Mouse (Mus musculus) urinary bladder, postnatal 14 days (tissue): ENCODE results near the gene Slc44a3.

Experiments used
- DNase-seq: peaks from one replicate; pipeline ENCODE4 v3.0.0; 2021; ENCODE audit warnings: low spot score

The Slc44a3 gene

DNA sequence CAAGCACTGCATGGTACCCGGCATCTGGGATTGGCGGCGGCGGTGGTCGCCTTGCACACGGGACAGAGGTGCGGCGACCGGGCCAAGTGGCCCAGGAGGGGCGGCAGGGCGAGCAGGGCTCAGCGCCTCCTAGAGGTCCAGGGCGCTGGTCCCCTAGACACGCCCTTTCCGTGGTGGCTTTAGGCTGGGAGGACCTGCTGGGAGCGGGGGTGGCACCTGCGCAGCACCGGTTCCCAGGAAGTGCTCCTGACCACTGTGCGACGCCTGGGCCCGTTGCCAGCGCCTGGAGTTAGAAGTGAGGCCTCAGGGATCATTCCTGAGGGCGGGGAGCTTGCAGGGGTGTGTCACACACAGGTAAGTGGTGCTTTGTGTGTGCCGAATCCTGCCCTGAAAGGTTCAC lies at the start of gene Slc44a3:
TSS of gene Slc44a3 (minus strand) at position 229 of the 400 bp plus-strand sequence.
- DNase-seq: peak; percentile 90

DNA sequence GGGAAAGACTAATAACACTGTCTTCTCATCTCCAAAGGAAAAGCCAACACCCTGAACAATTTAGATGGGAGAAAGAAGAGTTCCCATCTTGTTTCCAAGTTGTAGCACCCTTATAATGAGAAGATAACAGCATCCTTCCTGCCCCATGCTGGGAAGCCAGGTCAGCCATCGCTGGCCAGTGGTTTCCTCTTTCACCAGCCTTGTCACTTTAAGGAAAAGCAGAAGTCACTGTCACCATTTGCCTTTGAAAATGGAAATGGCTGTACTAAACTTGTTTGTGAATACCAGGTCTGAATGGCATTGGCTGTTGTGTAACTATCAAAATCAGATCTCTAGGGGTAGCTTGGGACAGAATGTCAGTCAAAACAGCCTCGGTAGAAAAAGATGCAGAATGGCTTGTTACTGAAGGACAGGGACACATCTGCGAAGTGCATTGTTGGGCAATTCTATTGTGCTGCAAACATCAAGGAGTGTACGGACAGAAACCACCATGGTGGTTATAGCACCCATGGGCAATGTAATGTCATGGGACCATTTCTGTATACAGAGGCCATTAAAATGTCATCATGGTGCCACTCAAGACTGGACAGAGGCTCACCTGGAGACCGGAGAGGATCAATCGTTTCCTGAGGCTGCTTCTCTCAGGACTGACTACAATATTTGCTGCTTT lies 47.8 kb upstream of the Slc44a3 start:
- DNase-seq: no peak

DNA sequence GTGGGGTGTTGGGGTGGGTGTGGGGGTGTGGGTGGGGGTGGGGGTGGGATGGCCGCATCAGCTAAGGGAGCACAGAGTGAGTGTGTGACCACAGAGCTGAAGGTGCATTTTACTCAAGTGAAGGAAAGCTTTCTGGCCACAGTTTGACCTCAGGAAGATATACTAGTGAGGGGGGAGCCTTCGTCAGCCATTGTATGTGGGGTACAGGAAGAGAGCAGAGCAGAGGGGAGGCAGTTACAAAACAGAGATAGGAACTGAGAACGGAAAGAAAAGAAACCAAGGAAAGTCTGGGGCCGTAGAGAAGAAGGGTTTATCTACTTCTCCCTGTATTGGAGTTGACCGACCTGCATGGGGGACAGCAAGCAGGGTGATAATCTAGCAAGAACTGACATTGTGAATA lies 47.2 kb upstream of the Slc44a3 start:
- DNase-seq: no peak

DNA sequence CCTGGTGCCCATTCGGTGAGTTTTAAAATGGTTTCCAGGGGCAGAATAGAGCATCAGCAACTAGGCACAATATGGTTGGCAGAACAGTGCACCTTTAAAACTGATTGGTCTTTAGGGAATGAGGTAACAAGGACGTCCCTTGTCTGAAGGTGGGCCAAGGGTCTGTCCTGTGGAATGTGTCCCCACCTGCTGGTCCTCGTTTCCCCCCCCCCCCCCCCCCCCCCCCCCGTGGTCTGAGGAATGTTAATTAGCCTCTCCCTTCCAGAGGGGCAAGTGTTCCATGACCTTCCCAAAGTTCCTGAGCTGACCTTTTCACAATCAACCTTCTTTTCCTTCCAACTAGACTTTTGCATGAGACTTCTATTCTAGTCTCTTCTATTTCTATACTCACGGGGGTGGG lies 46.5 kb upstream of the Slc44a3 start:
- DNase-seq: no peak

DNA sequence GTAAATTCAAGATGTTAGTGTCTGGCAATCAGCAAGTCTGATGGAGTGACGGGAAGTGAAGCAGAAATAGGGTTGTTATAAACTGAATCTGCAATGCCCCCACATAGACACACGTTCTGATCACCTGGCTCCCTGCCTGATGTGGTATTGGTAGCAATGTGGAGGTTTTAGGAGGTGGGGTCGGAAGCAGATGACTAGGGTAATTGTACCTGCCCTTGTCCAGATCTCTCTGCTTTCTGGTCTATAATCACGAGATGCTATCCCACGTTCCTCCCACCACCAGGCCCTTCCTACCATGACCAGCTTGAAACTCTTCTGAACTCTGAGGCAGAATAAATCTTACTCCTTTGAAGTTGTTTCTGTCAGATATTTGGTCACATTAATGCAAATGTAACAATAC lies 45.4 kb upstream of the Slc44a3 start:
- no peak for DNase-seq

DNA sequence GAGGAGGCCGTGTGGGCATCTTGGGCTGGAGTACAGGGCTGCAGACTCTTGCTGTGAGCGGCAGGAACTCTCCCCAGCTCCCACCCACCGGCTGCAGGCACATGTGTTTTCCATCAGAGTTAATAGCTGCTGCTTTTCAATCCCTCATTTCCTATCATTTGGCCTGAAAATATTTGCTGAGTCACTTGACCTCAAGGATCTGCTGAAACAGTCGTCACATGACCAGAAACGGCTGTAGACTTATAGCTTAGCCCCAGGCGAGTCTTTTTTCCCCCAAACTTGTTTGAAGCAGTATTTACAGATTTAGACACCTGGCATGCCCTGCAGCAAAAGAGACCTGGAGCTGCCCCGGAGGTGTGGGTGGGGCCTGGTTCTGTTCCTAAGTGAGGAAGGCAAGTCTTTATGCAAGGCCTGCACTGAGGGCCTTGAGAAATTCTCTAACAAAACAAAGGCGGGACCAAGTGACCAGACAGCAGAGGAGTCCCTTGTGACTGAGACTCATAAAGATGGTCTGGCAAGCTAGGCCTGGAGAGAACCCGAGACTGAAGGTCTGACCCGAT lies 44.9 kb upstream of the Slc44a3 start:
- DNase-seq: peak; percentile 48

DNA sequence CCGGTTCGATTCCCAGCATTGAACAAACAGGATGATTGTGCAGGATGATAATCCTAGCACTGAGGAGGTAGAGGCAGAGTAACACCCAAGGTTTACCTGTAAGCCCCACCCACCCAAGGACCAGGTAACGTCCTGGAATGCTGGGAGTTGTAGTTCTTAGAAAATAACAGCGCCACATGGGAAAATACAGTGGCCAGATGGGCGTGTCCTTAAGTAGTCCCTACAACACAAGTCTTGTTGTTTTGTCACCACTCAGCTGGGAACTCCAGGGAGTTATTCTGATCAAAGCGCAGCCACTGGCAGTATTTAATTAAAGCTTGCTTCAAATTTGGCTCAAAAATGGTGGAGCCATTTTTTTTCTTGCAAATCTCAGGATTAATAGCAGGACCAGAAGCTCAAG lies 44.2 kb upstream of the Slc44a3 start:
- no peak for DNase-seq

DNA sequence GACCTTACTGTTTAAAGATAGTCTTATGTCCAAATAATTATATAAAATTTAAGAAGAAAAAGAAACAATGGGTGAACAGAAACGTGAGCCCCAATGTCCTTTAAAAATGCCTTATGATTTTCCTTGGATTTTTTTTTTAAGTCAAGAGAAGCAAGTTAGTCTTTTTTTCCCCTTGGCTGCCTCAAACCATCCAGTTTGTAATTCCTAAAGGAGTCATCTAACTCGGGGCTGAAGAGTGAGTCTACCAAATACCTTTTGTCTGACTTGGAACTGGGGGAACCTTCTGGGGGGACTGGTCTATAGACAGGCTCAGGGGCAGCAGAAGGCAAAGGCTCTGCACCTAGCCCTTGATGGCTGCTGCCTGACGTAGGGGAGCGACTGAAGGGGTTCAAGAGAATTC lies 42.2 kb upstream of the Slc44a3 start:
- no peak for DNase-seq

DNA sequence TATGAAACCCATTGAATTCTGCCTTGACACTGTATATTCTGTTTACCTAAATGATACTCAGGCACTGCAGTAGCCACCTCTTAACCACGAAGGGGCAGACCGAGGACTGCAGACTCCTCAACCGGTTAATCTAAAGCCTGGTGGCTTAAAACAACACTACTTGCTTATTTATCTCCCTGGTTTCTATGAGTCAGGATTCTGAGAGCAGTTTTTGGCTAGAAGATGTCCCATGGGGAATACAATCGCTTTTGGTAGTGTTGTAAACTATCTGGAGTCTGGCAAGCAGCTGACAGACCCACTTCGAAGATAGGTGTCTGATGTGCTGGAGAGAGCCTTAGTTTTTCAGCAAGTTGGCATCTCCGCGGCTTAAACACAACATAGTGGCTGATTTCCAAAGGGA lies 41.7 kb upstream of the Slc44a3 start:
- DNase-seq: no peak

DNA sequence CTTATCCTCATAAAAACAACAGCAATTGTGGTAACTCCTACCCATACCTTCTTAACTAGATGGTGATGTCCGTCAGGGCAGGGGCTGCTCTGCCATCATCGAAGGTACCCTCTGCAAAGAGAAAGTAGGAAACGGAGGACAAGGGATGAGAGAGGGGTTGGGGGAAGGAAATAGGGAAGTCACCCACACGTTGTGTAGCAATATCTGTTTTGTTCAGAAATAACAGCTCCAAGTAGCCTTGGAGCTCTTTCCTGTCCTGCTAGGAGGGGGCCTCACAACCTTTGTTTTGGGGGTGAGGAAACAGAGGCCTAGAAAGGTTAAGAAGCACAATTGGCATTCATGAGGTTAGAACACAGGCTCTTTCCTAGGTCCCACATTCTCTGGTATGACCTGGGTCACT lies 39.3 kb upstream of the Slc44a3 start:
- no peak for DNase-seq

DNA sequence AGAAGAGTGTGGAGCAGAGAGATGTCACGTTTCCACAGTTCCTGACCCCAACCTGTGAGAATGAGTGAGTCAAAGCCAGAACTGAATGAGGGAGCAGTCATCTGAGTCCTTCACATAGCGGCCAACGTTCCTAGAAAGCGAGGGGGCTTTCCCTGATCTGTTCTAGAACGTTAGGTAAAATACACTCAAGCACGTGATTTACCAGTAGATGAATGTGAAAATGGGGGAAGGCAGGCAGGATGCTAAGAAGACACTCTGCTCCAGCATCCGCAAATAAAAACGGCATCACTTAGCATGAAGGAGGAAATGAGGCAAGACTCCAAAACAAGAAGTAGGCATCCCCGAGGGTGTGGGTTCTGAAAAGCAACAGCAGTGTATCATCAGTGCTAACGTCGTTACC lies 38.4 kb upstream of the Slc44a3 start:
- no peak for DNase-seq

DNA sequence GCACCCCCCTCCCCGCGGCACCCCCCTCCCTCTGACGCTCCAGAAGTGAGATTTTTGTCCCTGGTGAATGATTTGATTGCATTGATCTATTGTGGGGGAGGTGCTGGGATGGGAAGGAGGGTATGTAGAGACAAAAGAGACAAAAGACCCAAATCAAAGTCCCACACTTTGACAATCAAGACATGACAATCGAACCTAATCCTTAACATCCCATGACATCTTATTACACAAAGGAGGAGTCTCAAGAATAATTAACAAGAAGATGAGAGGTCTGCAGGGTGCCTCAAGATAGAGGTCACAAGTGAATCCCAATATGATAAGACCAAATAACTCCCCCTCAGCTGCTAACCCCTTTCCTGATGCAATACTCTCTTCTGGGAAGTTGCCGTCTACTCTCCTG lies 37.6 kb upstream of the Slc44a3 start:
- no peak for DNase-seq

DNA sequence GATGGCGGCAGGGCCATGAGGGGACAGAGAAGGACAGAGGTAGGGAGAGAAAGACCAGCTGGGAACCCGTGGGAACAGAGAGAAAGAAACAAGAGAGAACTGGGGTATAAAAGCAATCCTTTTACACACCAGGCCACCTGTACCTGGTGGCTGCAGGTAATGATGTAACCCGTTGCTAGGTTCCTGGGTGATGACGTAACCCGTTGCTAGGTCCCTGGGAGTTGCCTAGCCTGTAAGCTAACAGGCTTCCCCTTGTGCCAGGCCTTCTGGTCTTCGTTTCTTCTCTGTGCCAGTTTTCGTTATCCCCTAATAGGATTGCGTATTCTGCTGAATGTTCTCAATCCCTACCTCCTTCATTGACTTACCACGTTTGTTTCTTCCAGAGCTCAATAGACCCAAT lies 36.8 kb upstream of the Slc44a3 start:
- no peak for DNase-seq

DNA sequence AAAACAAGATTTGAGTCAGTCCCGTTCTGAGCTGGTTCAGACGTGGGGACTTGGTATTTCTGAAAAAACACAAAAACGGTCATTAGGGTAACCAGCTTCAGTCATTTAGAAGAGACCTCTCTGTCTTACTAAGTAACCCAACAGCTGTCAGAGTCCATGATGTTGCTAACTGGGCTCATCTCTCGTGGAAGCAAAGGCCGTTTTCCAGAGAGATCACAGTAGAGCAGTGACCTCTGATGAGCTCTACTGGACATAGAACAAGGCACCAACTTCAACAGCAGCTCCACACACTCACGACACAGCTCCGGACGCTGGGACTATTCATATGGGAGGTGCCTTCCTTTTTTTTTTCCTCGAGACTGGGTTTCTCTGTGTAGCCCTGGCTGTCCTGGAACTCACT lies 35.7 kb upstream of the Slc44a3 start:
- no peak for DNase-seq

DNA sequence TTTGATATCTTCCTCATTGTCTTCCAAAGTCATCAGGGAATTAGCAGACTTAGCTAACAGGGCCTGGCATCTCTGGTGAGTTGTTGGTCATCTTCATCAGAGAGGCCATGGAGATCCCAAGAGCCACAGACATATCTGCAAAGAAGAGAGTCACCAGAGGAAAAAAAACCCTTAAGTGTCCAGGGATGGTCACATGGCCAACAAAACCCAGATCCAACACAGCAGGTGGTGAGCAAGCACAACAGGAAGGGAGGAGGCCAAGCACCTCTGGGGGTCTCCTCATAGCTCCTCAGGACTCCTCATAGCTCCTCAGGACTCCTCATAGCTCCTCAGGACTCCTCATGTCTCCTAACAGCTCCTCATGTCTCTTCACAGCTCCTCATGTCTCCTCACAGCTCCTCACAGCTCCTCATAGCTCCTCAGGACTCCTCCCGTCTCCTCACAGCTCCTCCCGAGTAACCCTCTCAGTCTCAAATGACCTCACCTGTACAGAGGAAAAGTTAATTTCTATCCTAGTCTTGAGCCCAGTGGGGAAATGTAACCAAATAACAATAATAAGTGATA lies 35.2 kb upstream of the Slc44a3 start:
- no peak for DNase-seq

DNA sequence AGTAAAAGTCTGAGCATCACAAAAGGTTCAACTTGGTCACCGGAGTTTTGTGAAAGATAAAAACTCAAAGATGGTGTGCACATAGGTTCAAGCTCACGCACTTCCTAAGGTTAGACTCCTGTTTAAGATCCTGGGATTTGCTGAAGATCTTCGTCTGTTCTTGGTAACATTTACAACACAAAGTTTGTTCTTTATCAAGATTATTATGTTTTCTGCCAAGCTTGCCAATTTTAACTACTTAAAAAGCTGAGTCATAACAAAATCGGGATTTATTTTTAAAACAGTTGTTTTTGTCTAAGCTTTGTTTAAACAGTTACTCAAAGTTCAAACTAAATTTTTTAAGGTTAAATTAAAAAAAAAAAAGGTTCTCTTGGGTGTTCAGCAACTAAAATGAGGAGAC lies 34.7 kb upstream of the Slc44a3 start:
- no peak for DNase-seq

DNA sequence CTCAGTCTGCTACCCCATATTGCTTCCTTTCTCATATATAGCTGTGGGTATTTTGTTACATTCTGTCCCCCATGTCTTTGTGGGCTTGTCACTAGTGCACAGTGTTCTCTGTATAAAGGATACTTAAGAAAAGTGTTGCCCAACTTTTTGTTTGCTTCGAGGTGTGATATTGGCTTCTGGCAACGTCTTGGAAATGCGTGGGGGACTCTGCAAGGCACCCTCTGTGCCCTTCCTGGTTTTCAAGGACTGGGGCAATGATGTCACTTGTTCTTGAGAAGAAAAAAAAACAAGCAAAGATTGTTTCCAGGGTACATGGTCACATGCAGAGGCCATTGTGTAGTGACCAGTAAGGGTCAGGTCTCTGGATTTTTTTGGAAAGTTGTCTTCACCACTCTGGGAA lies 29.6 kb upstream of the Slc44a3 start:
- DNase-seq: no peak

DNA sequence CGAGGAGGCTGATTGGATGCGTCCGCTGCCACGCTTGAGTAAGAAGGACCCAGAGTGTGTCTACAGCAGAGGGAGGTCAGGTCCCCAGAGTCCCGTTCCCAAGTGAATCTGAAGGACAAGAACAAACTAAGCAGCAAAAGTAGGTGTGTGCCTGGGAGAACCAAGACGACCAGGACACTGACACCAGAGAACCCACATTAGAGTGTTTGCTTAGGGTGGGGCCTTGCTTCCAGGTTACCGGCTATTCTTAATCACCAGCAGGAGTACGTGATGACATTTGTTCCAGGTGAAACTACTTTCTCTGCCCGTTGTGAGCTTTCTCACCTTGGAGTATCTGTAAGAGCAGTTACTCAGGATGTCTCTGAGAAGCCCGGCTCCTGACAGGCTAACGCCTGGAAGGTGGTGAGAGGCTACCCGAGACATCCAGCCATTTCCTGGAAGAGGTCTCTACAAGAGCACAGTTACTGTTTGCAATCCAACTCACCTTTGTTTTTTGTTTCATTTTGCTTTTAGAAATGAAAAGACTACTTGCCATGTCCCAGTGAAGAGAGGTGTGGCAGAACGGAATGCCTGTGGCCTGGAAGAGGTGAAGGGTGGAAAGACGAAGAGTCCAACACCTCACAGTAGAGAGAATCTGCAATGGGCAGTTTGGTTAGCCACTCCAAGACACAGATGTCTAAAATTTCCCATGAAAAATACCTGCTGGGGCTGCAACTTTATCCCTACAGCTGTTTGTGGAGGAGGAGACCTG lies 28.1 kb upstream of the Slc44a3 start:
- no peak for DNase-seq

DNA sequence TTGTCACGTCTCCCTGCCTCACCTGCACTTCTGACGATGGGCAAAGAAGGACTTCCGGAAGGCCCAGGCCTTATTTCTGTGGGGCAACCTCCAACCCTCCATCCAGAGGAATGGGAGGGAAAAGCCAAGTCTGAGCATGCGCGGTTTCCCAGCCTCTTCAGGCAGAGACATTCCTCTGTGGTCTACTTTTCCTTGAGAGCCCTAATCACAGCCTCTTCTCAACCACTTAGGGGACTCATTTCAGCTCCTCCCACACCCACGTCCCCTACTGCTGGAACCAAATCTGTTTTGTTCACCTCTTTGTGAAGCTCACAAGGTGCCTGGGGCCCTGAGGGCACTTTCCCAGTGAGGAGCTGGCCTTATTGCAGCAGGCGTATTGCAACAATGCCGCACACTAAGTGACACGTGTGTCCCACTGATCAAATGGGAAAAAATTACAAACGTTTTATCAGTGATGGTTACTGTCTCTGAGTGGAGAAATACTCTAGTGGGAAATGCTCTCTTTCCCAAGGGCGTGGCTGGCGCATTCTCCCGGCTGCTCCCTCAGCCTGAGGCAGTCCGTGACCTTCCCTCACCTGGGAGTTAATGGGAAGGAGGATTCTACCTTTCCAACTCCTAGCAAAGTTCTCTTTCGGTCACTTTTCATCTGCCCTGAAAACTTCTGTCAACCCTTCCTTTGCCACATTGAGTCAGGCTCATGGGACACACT lies 27.4 kb upstream of the Slc44a3 start:
- DNase-seq: no peak

DNA sequence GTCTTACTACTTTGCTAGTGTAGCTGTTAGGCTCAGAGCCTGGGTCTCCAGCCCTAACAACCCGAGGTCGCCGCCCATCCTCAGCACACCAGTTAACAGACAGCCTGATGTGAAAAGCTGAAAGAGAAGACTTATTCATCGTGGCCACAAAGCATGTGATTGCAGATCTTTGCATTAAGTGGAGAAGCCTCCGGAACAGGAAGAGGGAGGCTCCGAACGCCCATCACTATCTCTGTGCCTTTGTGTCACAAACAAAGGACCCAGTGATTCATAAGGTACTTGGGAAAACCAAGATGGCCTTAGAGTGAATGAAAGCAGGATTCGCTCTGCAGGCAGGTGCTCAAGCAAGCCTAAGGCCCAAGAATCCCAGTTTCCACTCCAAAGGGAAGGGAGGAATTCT lies 26.7 kb upstream of the Slc44a3 start:
- no peak for DNase-seq

DNA sequence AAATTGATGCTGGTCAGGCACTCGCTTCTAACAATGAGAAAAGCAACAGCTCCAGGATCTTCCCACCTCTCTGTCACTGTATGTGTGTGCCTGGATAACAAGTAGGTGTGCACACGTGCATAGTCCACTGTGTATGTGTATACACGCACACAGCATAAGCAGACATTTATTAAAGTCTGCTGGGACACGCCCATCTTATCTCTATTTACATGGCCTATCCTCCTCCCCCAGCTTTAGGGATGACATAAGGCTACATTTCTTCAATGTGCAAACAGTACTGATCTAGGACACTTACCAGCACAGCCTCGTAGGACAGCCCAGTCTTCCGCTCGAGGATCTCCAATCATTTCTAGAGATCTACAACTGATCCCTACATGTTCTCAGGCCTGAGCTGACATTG lies 24.1 kb upstream of the Slc44a3 start:
- no peak for DNase-seq

DNA sequence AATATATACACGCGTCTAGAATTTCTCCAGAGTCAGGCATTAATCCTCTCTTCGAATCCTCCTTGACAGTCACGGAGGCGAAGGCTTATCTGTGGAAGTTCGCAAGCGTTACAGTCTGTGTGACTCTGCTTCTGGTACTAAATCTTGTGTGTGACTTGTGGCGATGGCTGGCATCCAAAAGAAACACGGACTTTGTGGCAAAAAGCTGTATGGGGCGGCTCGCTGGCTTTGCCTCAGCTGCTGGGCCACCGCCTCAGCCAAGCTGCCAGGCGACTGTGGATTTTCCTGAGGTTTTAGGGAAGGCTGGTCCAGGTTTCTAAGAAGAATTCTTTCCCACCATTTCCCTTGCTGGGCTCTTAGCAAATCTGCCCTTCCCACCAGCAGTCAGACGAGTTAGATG lies 21.1 kb upstream of the Slc44a3 start:
- no peak for DNase-seq

DNA sequence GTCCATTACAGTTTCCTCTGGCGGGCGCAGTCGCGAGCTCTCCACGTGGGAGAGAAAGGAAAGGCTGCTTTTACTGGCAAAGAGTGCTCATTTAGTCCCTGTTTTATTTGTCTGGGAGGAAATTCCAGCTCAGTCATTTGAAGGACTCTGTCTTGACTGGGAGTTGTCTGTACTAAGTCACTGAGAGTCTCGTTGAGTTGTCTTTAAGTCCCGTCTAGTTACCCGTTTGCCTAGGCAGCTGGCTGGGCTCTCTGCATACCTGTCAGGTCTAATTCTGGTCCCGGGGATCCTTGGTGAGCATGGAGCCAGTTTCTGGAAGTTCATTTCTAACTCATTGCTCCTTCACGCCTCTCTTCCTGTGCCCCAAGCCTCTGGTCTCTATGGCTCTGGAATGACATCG lies 20.5 kb upstream of the Slc44a3 start:
- no peak for DNase-seq
